Mouse (Mus musculus) cortical plate, adult 2 months (tissue): ENCODE measurements at regions not wholly inside any gene's neighbourhood (a gene's known extent, or its start where the extent isn't known, plus 50 kb on each side); places are given as distances from the start of the nearest gene placed in this dataset.

Source experiments
- CTCF ChIP-seq: fragments of 200-500 bp; IDR thresholded peaks from 2 replicates; pipeline ENCODE4 v1.5.1; 2011; ENCODE audit warnings: mild to moderate bottlenecking, control low read depth, low read length; ENCODE audit not compliant: insufficient read depth; ENCODE audit errors: extremely low read depth
- POLR2A ChIP-seq: fragments of 200-500 bp; IDR thresholded peaks from 2 replicates; pipeline ENCODE4 v1.6.1; 2011; ENCODE audit warnings: mild to moderate bottlenecking, low read length, control low read depth; ENCODE audit not compliant: insufficient read depth; ENCODE audit errors: extremely low read depth

DNA sequence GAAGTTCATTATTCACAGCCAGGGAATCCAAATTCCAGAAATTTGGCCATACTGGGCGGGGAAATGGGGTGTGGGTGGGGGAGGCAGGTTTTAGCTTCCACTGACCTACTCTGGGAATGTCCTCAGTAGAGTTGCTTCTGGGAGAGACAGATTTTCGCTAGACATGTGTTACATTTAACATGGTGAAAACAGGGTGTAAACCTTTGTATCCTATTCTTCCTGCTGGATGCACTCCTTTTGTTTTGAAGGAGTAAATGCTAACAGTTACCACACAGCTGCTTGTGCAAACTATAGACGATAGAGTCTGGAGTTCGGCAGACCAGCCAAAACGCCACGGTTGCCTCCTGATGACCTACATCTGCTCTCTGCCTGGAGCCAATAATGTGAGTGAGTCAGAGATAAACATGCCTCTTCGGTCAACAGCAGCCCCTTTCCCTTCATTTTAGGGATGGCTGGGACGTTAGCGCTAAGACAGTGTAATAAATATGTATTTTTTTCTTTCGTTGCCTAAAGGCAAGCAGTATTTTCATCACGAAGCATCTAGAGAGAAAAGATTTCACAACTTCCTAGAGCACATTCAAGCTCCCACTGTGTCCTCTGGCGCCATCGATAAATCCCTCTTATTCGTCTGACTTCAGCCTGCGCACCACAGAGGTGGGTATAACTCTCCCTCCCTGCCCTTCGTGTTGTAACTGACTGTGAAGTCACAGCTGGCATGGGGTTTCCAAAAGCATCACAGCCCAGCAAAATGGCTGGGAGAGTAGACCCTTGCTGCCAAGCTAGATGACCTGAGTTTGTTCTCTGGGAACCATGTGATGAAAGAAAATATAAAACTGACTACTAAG lies 207.1 kb upstream of the Pde3a start:
- no peak for TF ChIP-seq CTCF
- no peak for TF ChIP-seq POLR2A
